Mouse (Mus musculus) neural tube, embryonic 11.5 days (tissue): ENCODE data around the gene Pdlim5. TPM values are rescaled to one million over a fixed set of nuclear protein-coding genes. Genes with fewer than 3 reads are reported as not detected.

Source experiments
- ATAC-seq: fragments of 200-750 bp; cut with Nextera tagmentation; 2 replicates; pipeline ENCODE4 v1.8.0; 2017; ENCODE audit warnings: moderate number of reproducible peaks, mild to moderate bottlenecking, moderate TSS enrichment, moderate library complexity; ENCODE audit not compliant: insufficient read depth, low FRiP score, low TSS enrichment
- DNase-seq: peaks from one replicate; pipeline ENCODE4 v3.0.0-alpha.2; 2015; ENCODE audit warnings: low spot score
- H3K27ac ChIP-seq: fragments of 300-500 bp; sonication (generic); 2 replicates; pipeline ENCODE4 v1.5.1; 2014; ENCODE audit warnings: low read depth, mild to moderate bottlenecking, low read length
- H3K27me3 ChIP-seq: fragments of 300-500 bp; sonication (generic); 2 replicates; pipeline ENCODE4 v1.6.1; 2014; ENCODE audit warnings: mild to moderate bottlenecking, low read length, mixed read lengths; ENCODE audit not compliant: control insufficient read depth, insufficient read depth
- H3K36me3 ChIP-seq: fragments of 300-500 bp; sonication (generic); 2 replicates; pipeline ENCODE4 v1.6.1; 2014; ENCODE audit warnings: mild to moderate bottlenecking, low read length, moderate library complexity, mixed read lengths; ENCODE audit not compliant: control insufficient read depth, insufficient read depth
- H3K4me1 ChIP-seq: fragments of 300-500 bp; sonication (generic); 2 replicates; pipeline ENCODE4 v1.6.1; 2014; ENCODE audit warnings: low read length, mixed read lengths; ENCODE audit not compliant: control insufficient read depth, insufficient read depth
- H3K4me2 ChIP-seq: fragments of 300-500 bp; sonication (generic); 2 replicates; pipeline ENCODE4 v1.6.1; 2014; ENCODE audit warnings: low read depth, mild to moderate bottlenecking, moderate library complexity
- H3K4me3 ChIP-seq: fragments of 300-500 bp; sonication (generic); 2 replicates; pipeline ENCODE4 v1.5.1; 2014; ENCODE audit warnings: low read depth, low read length
- H3K9ac ChIP-seq: fragments of 300-500 bp; sonication (generic); 2 replicates; pipeline ENCODE4 v1.6.1; 2014; ENCODE audit warnings: mild to moderate bottlenecking, low read length
- H3K9me3 ChIP-seq: fragments of 300-500 bp; sonication (generic); 2 replicates; pipeline ENCODE4 v1.6.1; 2016; ENCODE audit warnings: low read length; ENCODE audit not compliant: control insufficient read depth
- WGBS: fragments of 180-500 bp; shearing (Covaris S2); extraction: QIAGEN DNeasy Blood & Tissue Kit; methylation state at CpG from one replicate; pipeline ENCODE4 v1.1.7; 2014; 5-methylcytosine and 5-hydroxymethylcytosine counted together
- polyA plus RNA-seq: library from polyadenylated mRNA; unstranded; fragments of >200 nt; fragmentation: Nextera tagmentation; extraction: Ambion mirVana; gene quantifications from 2 replicates; pipeline ENCODE4 v1.2.1, GENCODE M21; 2014

Gene Pdlim5
- polyA plus RNA-seq, 1 experiment from 2014 or later = 20.8 TPM

- H3K9me3 ChIP-seq = no peaks in the 10 kb centered on the region
- H3K27ac ChIP-seq = no peak overlapping the region
- no peaks in the 10 kb centered on the region for H3K4me1 ChIP-seq
- H3K9ac ChIP-seq = no peak overlapping the region
- DNase-seq (no peak), ATAC-seq (no peak)
- H3K4me3 ChIP-seq = no peak overlapping the region
- WGBS = 96% methylated on average over 1 of the region's 1 CpGs
- H3K4me2 ChIP-seq = no peak overlapping the region
- H3K27me3 ChIP-seq = no peaks in the 10 kb centered on the region
- no peaks in the 10 kb centered on the region for H3K36me3 ChIP-seq
Observed at GRCm38 (mm10) chr3:142281093-142281445, 114.4 kb downstream of the Pdlim5 start.

- 88% methylated on average over 6 of the region's 6 CpGs for WGBS
- no peak for DNase-seq
- Histone ChIP-seq H3K4me3 (no peak overlapping the region), H3K9me3 (no peaks in the 10 kb centered on the region), H3K4me2 (no peak overlapping the region), H3K27ac (no peak overlapping the region), H3K27me3 (no peaks in the 10 kb centered on the region), H3K9ac (no peak overlapping the region), H3K36me3 (no peaks in the 10 kb centered on the region), H3K4me1 (no peaks in the 10 kb centered on the region)
- no peak for ATAC-seq
Observed at GRCm38 (mm10) chr3:142280366-142281092, 115.0 kb downstream of the Pdlim5 start.

GRCm38 (mm10) chr3:142279011-142279410, 116.5 kb downstream of the Pdlim5 start:
- Histone ChIP-seq H3K4me1 (no peaks in the 10 kb centered on the region), H3K9me3 (no peaks in the 10 kb centered on the region), H3K36me3 (no peaks in the 10 kb centered on the region), H3K4me2 (no peak overlapping the region), H3K27ac (no peak overlapping the region), H3K4me3 (no peak overlapping the region), H3K27me3 (no peaks in the 10 kb centered on the region), H3K9ac (no peak overlapping the region)
- 94% methylated on average over 3 of the region's 3 CpGs for WGBS
- no peak for DNase-seq
- ATAC-seq = no peak

GRCm38 (mm10) chr3:142276506-142276905, 119.0 kb downstream of the Pdlim5 start:
- Histone ChIP-seq H3K4me2 (no peak overlapping the region), H3K4me1 (no peaks in the 10 kb centered on the region), H3K36me3 (no peaks in the 10 kb centered on the region), H3K27me3 (no peaks in the 10 kb centered on the region), H3K27ac (no peak overlapping the region), H3K9me3 (no peaks in the 10 kb centered on the region), H3K9ac (no peak overlapping the region), H3K4me3 (no peak overlapping the region)
- ATAC-seq (no peak), DNase-seq (no peak)
- WGBS = 89% methylated on average over 3 of the region's 3 CpGs

GRCm38 (mm10) chr3:142274993-142275392, 120.5 kb downstream of the Pdlim5 start:
- no peaks in the 10 kb centered on the region for H3K27me3 ChIP-seq
- no peak overlapping the region for H3K4me2 ChIP-seq
- H3K27ac ChIP-seq = no peak overlapping the region
- no peak for DNase-seq
- no peak overlapping the region for H3K9ac ChIP-seq
- H3K36me3 ChIP-seq = no peaks in the 10 kb centered on the region
- 6% methylated on average over 1 of the region's 1 CpGs for WGBS
- no peaks in the 10 kb centered on the region for H3K4me1 ChIP-seq
- peak; percentile 43; the same call in 1 of the 2 replicates for ATAC-seq
- H3K4me3 ChIP-seq = no peak overlapping the region
- H3K9me3 ChIP-seq = no peaks in the 10 kb centered on the region

GRCm38 (mm10) chr3:142274451-142274850, 121.0 kb downstream of the Pdlim5 start:
- DNase-seq (no peak), ATAC-seq (0 out of 2 replicates have a peak, but pooled peaks have one; percentile 33)
- Histone ChIP-seq H3K4me3 (no peak overlapping the region), H3K4me1 (no peaks in the 10 kb centered on the region), H3K9me3 (no peaks in the 10 kb centered on the region), H3K36me3 (no peaks in the 10 kb centered on the region), H3K4me2 (no peak overlapping the region), H3K27me3 (no peaks in the 10 kb centered on the region), H3K27ac (no peak overlapping the region), H3K9ac (no peak overlapping the region)
- 88% methylated on average over 3 of the region's 3 CpGs for WGBS

- H3K9me3 ChIP-seq = no peaks in the 10 kb centered on the region
- H3K4me1 ChIP-seq = no peaks in the 10 kb centered on the region
- DNase-seq = no peak
- ATAC-seq = no peak
- no peaks in the 10 kb centered on the region for H3K27me3 ChIP-seq
- WGBS = 89% methylated on average over 6 of the region's 6 CpGs
- H3K9ac ChIP-seq = no peak overlapping the region
- no peak overlapping the region for H3K27ac ChIP-seq
- H3K4me3 ChIP-seq = no peak overlapping the region
- H3K4me2 ChIP-seq = no peak overlapping the region
- H3K36me3 ChIP-seq = no peaks in the 10 kb centered on the region
Observed at GRCm38 (mm10) chr3:142273265-142273664, 122.2 kb downstream of the Pdlim5 start.

- H3K4me3 ChIP-seq = no peak overlapping the region
- H3K9me3 ChIP-seq = no peaks in the 10 kb centered on the region
- H3K4me1 ChIP-seq = no peaks in the 10 kb centered on the region
- H3K27me3 ChIP-seq = no peaks in the 10 kb centered on the region
- H3K36me3 ChIP-seq = no peaks in the 10 kb centered on the region
- WGBS = 57% methylated on average over 2 of the region's 2 CpGs
- no peak overlapping the region for H3K4me2 ChIP-seq
- no peak overlapping the region for H3K27ac ChIP-seq
- DNase-seq (no peak), ATAC-seq (no peak)
- H3K9ac ChIP-seq = no peak overlapping the region
Observed at GRCm38 (mm10) chr3:142256371-142256770, 139.1 kb downstream of the Pdlim5 start.

GRCm38 (mm10) chr3:142252086-142252485, 143.4 kb downstream of the Pdlim5 start:
- H3K4me3 ChIP-seq = no peak overlapping the region
- no peaks in the 10 kb centered on the region for H3K36me3 ChIP-seq
- DNase-seq = no peak
- no peak for ATAC-seq
- H3K4me1 ChIP-seq = no peaks in the 10 kb centered on the region
- no peaks in the 10 kb centered on the region for H3K9me3 ChIP-seq
- H3K4me2 ChIP-seq = no peak overlapping the region
- 86% methylated on average over 1 of the region's 1 CpGs for WGBS
- no peaks in the 10 kb centered on the region for H3K27me3 ChIP-seq
- H3K9ac ChIP-seq = no peak overlapping the region
- no peak overlapping the region for H3K27ac ChIP-seq
